Mouse (Mus musculus) embryonic fibroblast, embryonic 13.5 days (primary cell): ENCODE measurements around the gene Ube2i.

Experiments
- CTCF ChIP-seq: IDR thresholded peaks from 2 replicates; pipeline ENCODE4 v1.5.1; 2011; ENCODE audit warnings: mild to moderate bottlenecking, control low read depth, low read length, moderate library complexity, borderline replicate concordance; ENCODE audit not compliant: insufficient read depth
- POLR2A ChIP-seq: IDR thresholded peaks from 2 replicates; pipeline ENCODE4 v1.6.1; 2011; ENCODE audit warnings: low read depth, mild to moderate bottlenecking, control low read depth, low read length, moderate library complexity

GRCm38 (mm10) chr17:25220746-25221145 lies 53.7 kb downstream of the Ube2i start:
- TF ChIP-seq CTCF, result no peak
- no peak for TF ChIP-seq POLR2A
